Mouse (Mus musculus): ENCODE data around the gene Trim7.

Trim7 gene

GRCm38 (mm10) chr11:48823536-48823972 lies 2.4 kb upstream of the Trim7 start:
- peak; percentile 57 for DNase-seq (ENCODE audit: low read depth, low spot score)

GRCm38 (mm10) chr11:48824311-48824830 lies 1.6 kb upstream of the Trim7 start:
- DNase-seq (ENCODE audit: low read depth, low spot score) = no peak

GRCm38 (mm10) chr11:48826752-48827096 lies 784 bp downstream of the Trim7 start:
- peak; percentile 62 for DNase-seq (ENCODE audit: low read depth, low spot score)

GRCm38 (mm10) chr11:48827926-48828325 lies 2.0 kb downstream of the Trim7 start:
- no peak for DNase-seq (ENCODE audit: low read depth, low spot score)

GRCm38 (mm10) chr11:48830279-48830678 lies 4.3 kb downstream of the Trim7 start:
- no peak for DNase-seq (ENCODE audit: low read depth, low spot score)

- no peak for DNase-seq (ENCODE audit: low read depth, low spot score)
Measured at GRCm38 (mm10) chr11:48831273-48831672, 5.3 kb downstream of the Trim7 start.

GRCm38 (mm10) chr11:48833078-48833730 lies 7.3 kb downstream of the Trim7 start:
- peak; percentile 47 for DNase-seq (ENCODE audit: low read depth, low spot score)

GRCm38 (mm10) chr11:48833731-48834639 lies 8.0 kb downstream of the Trim7 start:
- peak; percentile 95 for DNase-seq (ENCODE audit: low read depth, low spot score)

GRCm38 (mm10) chr11:48835923-48836322 lies 10.0 kb downstream of the Trim7 start:
- DNase-seq (ENCODE audit: low read depth, low spot score) = peak; percentile 36

- DNase-seq (ENCODE audit: low read depth, low spot score) = no peak
Measured at GRCm38 (mm10) chr11:48836990-48837309, 11.0 kb downstream of the Trim7 start.

- peak; percentile 83 for DNase-seq (ENCODE audit: low read depth, low spot score)
Measured at GRCm38 (mm10) chr11:48837310-48838180, 11.6 kb downstream of the Trim7 start.

- DNase-seq (ENCODE audit: low read depth, low spot score) = peak; percentile 96
Measured at GRCm38 (mm10) chr11:48838181-48838797, 12.3 kb downstream of the Trim7 start.

- DNase-seq (ENCODE audit: low read depth, low spot score) = peak; percentile 79
Measured at GRCm38 (mm10) chr11:48838879-48839680, 13.1 kb downstream of the Trim7 start.

- peak; percentile 49 for DNase-seq (ENCODE audit: low read depth, low spot score)
Measured at GRCm38 (mm10) chr11:48840805-48841204, 14.9 kb downstream of the Trim7 start.

GRCm38 (mm10) chr11:48841213-48841612 lies 15.3 kb downstream of the Trim7 start:
- no peak for DNase-seq (ENCODE audit: low read depth, low spot score)

GRCm38 (mm10) chr11:48842378-48842792 lies 16.4 kb downstream of the Trim7 start:
- DNase-seq (ENCODE audit: low read depth, low spot score) = peak; percentile 79

GRCm38 (mm10) chr11:48843202-48843601 lies 17.3 kb downstream of the Trim7 start:
- DNase-seq (ENCODE audit: low read depth, low spot score) = peak; percentile 82

- DNase-seq (ENCODE audit: low read depth, low spot score) = no peak
Measured at GRCm38 (mm10) chr11:48844309-48844708, 18.4 kb downstream of the Trim7 start.

GRCm38 (mm10) chr11:48845244-48845815 lies 19.4 kb downstream of the Trim7 start:
- DNase-seq (ENCODE audit: low read depth, low spot score) = peak; percentile 59

GRCm38 (mm10) chr11:48846362-48846761 lies 20.4 kb downstream of the Trim7 start:
- peak; percentile 39 for DNase-seq (ENCODE audit: low read depth, low spot score)
